Mouse (Mus musculus): ENCODE measurements around the gene Vmn2r112.
"Not testable (repeated sequence)": the region's sequence is repeated elsewhere in the genome, so short reads cannot be mapped to it uniquely, and the experiment has no call there.

Gene Vmn2r112

GRCm38 (mm10) chr17:22600651-22601050, at the start of gene Vmn2r112:
Vmn2r112 (plus strand) TSS chr17:22600951.
- DNase-seq (ENCODE audit: low read depth, low spot score) = not testable (repeated sequence)

DNA sequence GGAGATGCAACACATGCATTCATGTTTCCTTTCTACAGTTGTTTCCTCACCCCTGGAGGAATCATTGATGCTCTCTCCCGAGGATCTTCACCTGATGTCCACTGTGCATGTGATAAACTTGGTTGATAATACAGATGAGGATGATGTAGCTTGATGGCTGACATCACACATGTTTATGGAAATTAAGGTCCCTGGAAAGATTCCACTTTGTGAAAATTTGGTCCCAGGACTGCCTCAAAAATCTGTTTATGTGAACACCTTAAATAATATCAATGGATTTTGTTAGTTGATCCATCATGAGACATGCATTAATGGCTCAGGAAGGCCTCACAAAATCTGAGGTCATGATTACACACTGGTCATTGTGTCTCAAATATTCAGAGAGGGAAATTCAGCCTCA, 27.4 kb upstream of the Vmn2r112 start, which contains the start of gene Vmn2r111:
Gene Vmn2r111, minus strand, starts transcription at position 101 of the 400 bp plus-strand sequence.
- not testable (repeated sequence) for DNase-seq (ENCODE audit: low read depth, low spot score)

DNA sequence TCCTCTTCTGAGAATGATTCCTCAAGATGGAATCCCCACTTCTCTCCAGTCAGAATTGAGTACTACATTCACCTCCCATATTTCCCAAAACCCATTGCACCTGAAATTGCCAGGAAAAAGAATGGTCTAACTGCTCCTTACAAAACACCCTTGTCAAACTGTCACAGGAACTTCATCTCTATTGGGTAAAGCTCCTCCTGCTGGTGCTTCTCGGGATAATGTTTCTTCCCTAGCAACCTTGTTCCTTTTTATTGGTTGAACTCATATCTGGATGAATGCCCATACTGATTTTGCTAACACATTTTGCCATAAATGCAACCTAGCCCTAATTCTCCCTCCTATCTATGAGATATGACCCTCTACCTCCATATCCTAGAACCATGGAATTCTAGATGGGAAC, 29.9 kb downstream of the Vmn2r112 start:
- no peak for DNase-seq (ENCODE audit: low read depth, low spot score)
